Comparison of ENCODE assay signal across 13 mouse cellular contexts in the genomic region with DNA sequence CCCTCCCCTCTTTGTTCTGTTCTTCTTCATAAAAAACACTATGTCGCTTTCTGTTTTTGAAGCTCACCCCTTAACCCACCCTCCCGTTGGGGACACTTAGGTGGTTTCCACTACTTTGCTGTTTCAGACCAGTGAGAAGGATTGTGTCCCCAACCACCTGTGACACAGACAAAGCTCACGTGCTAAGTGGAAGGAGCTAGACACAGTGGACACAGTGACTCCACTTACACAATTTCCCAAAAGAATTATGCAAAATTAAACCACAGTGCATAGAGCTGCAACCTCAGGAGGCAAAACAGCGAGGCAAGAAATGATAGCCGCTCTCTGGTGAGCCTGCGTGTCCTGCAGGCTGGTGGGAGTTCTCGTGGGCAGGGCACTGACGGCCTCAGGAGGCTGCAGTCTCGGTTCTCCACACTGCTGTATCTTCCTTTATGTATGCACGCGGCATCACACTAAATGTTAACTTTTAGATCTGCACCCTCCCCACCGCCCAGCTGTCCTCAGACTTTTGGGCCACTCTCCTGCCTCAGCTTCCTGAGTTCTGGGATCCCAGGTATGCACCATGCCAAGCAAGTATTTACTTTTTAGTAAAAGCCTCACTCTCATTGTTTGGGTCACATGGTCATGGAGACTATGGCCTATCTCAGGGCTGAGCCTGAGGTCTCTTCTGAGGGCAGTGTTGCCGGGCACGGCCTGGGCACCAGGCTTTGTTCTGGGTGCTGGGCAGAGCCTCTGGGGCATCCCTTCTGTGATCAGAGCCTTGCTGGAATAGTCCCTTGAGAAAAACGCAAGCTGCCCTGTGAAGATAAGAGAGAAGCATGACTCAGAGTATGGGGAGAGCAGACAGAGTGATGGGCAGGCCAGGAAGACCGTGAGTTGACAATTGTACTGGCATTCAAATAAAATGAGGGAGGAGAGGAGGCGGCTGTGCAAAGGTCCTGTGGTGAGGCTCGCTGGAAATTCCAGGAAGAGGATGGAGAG. TPM values are rescaled to one million over a fixed set of nuclear protein-coding genes. Genes with fewer than 3 reads are reported as not detected.
DNase-seq lines count a peak whose midpoint lies in the region; ATAC-seq and TF ChIP-seq lines count a peak whose summit lies in the region.
"Had no signal": no experiment of that assay in that cellular context is flagged by ENCODE, and none has a peak within 500 bp of the region (broad histone marks: within the 10 kb centered on the region; RNA-seq: fewer than 3 reads in every experiment).

No protein-coding gene starts in this region.

- ATAC-seq in lung, embryonic 14.5 days (ENCODE audit: insufficient read depth) = peak; percentile 59
- no peak for ATAC-seq in activated CD4-positive, CD25-positive, alpha-beta regulatory T cell, adult 4 months
- ATAC-seq: Patski had no signal

- H3K9ac ChIP-seq in lung, embryonic 14.5 days = no peak overlapping the region

- DNase-seq in lung, embryonic 14.5 days = no peak
- no peak for DNase-seq in lung, adult 18-20 months
- peak; percentile 81 for DNase-seq in MEL-GATA-1-ER (ENCODE audit: extremely low read depth, low read depth)
- peak; percentile 46 for DNase-seq in induced T-regulatory cell, adult 2 months (ENCODE audit: low read depth)
- DNase-seq in embryo, embryonic 10.5 days (ENCODE audit: low spot score) = no peak
- no peak for DNase-seq in ovary, postnatal 14 days (ENCODE audit: low spot score)
- DNase-seq: heart, adult 11 months; kidney, adult 8-10 months; left cerebral cortex, postnatal 4 days; right cerebral cortex, postnatal 25 days had no signal

- no peaks in the 10 kb centered on the region for H3K27me3 ChIP-seq in lung, embryonic 14.5 days (ENCODE audit: insufficient read depth, low read length)
- H3K27me3 ChIP-seq in small intestine, adult 2 months (ENCODE audit: control insufficient read depth, insufficient read depth, low read length) = no peaks in the 10 kb centered on the region
- H3K27me3 ChIP-seq: Patski had no signal

- H3K4me2 ChIP-seq in lung, embryonic 14.5 days = no peak overlapping the region

- no peak overlapping the region for H3K4me3 ChIP-seq in lung, embryonic 14.5 days (ENCODE audit: low read depth, low read length)
- H3K4me3 ChIP-seq in small intestine, adult 2 months (ENCODE audit: low read depth, low read length) = no peak overlapping the region

- no peaks in the 10 kb centered on the region for H3K36me3 ChIP-seq in lung, embryonic 14.5 days (ENCODE audit: insufficient read depth)
- H3K36me3 ChIP-seq in small intestine, adult 2 months (ENCODE audit: control insufficient read depth, insufficient read depth, low read length) = no peaks in the 10 kb centered on the region

- no peaks in the 10 kb centered on the region for H3K9me3 ChIP-seq in lung, embryonic 14.5 days (ENCODE audit: low read depth, low read length)

- peak overlapping the region; percentile 42; the same call in 1 of the 2 replicates for H3K27ac ChIP-seq in lung, embryonic 14.5 days (ENCODE audit: low read depth)
- peak overlapping the region; percentile 80 for H3K27ac ChIP-seq in small intestine, adult 2 months (ENCODE audit: insufficient read depth, low read depth, low read length)

- no peaks in the 10 kb centered on the region for H3K4me1 ChIP-seq in lung, embryonic 14.5 days (ENCODE audit: insufficient read depth)
- peaks cover 38% of the 10 kb centered on the region for H3K4me1 ChIP-seq in small intestine, adult 2 months (ENCODE audit: control insufficient read depth, insufficient read depth, insufficient read length, low read length)

- WGBS in lung, embryonic 14.5 days = 78% methylated on average over 18 of the region's 18 CpGs
- 76% methylated on average over 18 of the region's 18 CpGs for WGBS in small intestine, adult 2 months

- no peak for TF ChIP-seq CTCF in lung, embryonic 14.5 days (IDR thresholded peaks at IDR 0.05; ENCODE audit: low read depth)
- no peak for TF ChIP-seq CTCF in small intestine, adult 2 months (IDR thresholded peaks at IDR 0.05; ENCODE audit: extremely low read depth, insufficient read length, insufficient replicate concordance, low read depth, low read length)

- no peak for TF ChIP-seq POLR2A in small intestine, adult 2 months (IDR thresholded peaks at IDR 0.05; ENCODE audit: low read depth, low read length)

RNA-seq across cellular contexts. Expression of gene Asprv1, which starts 11.5 kb away (rescaled TPM):
- 0.42 and 0.60 TPM in 2 replicates for polyA plus RNA-seq in lung, embryonic 14.5 days (2014; fragmentation: Nextera tagmentation; extraction: Ambion mirVana)
- polyA plus RNA-seq in small intestine, adult 2 months (2012; rRNA removed) = 0.20 and 0.23 TPM in 2 replicates
- polyA plus RNA-seq in activated CD4-positive, CD25-positive, alpha-beta regulatory T cell, adult 4 months (2017; shearing (Covaris generic)) = under 1 TPM; 0.29 to 0.31 TPM
- polyA plus RNA-seq: Patski had no signal

RNA-seq across cellular contexts. Expression of gene Mxd1, which starts 29.5 kb away (rescaled TPM):
- polyA plus RNA-seq in lung, embryonic 14.5 days (2014; fragmentation: Nextera tagmentation; extraction: Ambion mirVana) = 11.2 and 11.3 TPM in 2 replicates
- 87.2 and 413 TPM in 2 replicates for polyA plus RNA-seq in small intestine, adult 2 months (2012; rRNA removed)
- 10 to 100 TPM; 18.6 to 18.7 TPM for polyA plus RNA-seq in activated CD4-positive, CD25-positive, alpha-beta regulatory T cell, adult 4 months (2017; shearing (Covaris generic))

RNA-seq across cellular contexts. Expression of gene Snrnp27, which starts 44.9 kb away (rescaled TPM):
- 108 and 112 TPM in 2 replicates for polyA plus RNA-seq in lung, embryonic 14.5 days (2014; fragmentation: Nextera tagmentation; extraction: Ambion mirVana)
- 2.1 and 3.9 TPM in 2 replicates for polyA plus RNA-seq in small intestine, adult 2 months (2012; rRNA removed)
- 100 to 1,000 TPM; 108 to 114 TPM for polyA plus RNA-seq in activated CD4-positive, CD25-positive, alpha-beta regulatory T cell, adult 4 months (2017; shearing (Covaris generic))

Comparison
In these comparisons a context has a peak if more than half of its experiments do, and no peak if none do; other contexts are left out.
1. DNase-seq: peak in MEL-GATA-1-ER (single experiment) and induced T-regulatory cell, adult 2 months (single experiment); none in lung, embryonic 14.5 days (single experiment), lung, adult 18-20 months (0 of 2), embryo, embryonic 10.5 days (single experiment) and ovary, postnatal 14 days (single experiment).
2. RNA of gene Snrnp27, which starts 44.9 kb away (polyA plus RNA-seq): 108 to 114 TPM in activated CD4-positive, CD25-positive, alpha-beta regulatory T cell, adult 4 months and 108 to 112 TPM in lung, embryonic 14.5 days; 2.1 to 3.9 TPM in small intestine, adult 2 months; every median in the first group is over 10 times any median in the second.